Mouse (Mus musculus): ENCODE results near the gene Fbxo2.

DNA sequence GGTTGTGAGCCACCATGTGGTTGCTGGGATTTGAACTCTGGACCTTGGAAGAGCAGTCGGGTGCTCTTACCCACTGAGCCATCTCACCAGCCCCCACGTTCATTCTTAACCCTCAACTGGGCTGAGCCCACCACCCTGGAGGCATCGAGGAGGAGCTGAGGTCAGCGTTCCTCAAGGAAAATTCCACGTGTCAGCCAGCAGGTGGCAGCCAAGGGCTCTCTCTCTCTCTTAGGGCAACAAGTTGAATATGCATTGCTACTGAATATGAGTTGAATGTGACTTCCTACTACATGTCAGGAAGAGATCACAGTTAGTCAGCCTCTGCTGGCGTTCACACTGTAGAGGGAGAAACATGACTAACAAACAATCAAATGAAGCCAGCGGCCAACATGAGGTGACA, 7.9 kb downstream of the Fbxo2 start:
- TF ChIP-seq CTCF (IDR thresholded peaks at IDR 0.05; ENCODE audit: borderline replicate concordance, extremely low read depth, insufficient read depth, insufficient read length) (peak; percentile 89), POLR2A (IDR thresholded peaks at IDR 0.05; ENCODE audit: borderline replicate concordance, extremely low read depth, insufficient read depth, insufficient read length, poor library complexity, severe bottlenecking) (no peak)

Measured in brain, embryonic 14.5 days (tissue).